Mouse (Mus musculus) neural tube, embryonic 14.5 days (tissue): ENCODE results near the gene Dusp18. TPM values are rescaled to one million over a fixed set of nuclear protein-coding genes. Genes with fewer than 3 reads are reported as not detected.

Source experiments
- ATAC-seq: fragments of 200-750 bp; cut with Nextera tagmentation; 2 replicates; pipeline ENCODE4 v1.8.0; 2017; ENCODE audit warnings: low read depth, mild to moderate bottlenecking, moderate TSS enrichment, moderate library complexity
- H3K27ac ChIP-seq: fragments of 300-500 bp; sonication (generic); 2 replicates; pipeline ENCODE4 v1.5.1; 2014; ENCODE audit warnings: low read depth, mild to moderate bottlenecking, control low read depth, low read length, moderate library complexity, mixed read lengths
- H3K27me3 ChIP-seq: fragments of 300-500 bp; sonication (generic); 2 replicates; pipeline ENCODE4 v1.6.1; 2014; ENCODE audit warnings: low read length; ENCODE audit not compliant: control insufficient read depth, insufficient read depth
- H3K36me3 ChIP-seq: fragments of 300-500 bp; sonication (generic); 2 replicates; pipeline ENCODE4 v1.6.1; 2014; ENCODE audit warnings: low read length, mixed read lengths; ENCODE audit not compliant: control insufficient read depth, insufficient read depth
- H3K4me1 ChIP-seq: fragments of 300-500 bp; sonication (generic); 2 replicates; pipeline ENCODE4 v1.6.1; 2014; ENCODE audit warnings: low read length; ENCODE audit not compliant: control insufficient read depth, insufficient read depth
- H3K4me2 ChIP-seq: fragments of 300-500 bp; sonication (generic); 2 replicates; pipeline ENCODE4 v1.6.1; 2014; ENCODE audit warnings: mild to moderate bottlenecking, low read depth, low read length, control low read depth
- H3K4me3 ChIP-seq: fragments of 300-500 bp; sonication (generic); 2 replicates; pipeline ENCODE4 v1.5.1; 2014; ENCODE audit warnings: low read depth, low read length, control low read depth, mixed read lengths
- H3K9ac ChIP-seq: fragments of 300-500 bp; sonication (generic); replicated peaks from 2 replicates; pipeline ENCODE4 v1.6.1; 2014; ENCODE audit warnings: low read depth, mild to moderate bottlenecking, control low read depth, low read length, mixed read lengths
- H3K9me3 ChIP-seq: fragments of 300-500 bp; sonication (generic); 2 replicates; pipeline ENCODE4 v1.6.1; 2016; ENCODE audit warnings: low read length; ENCODE audit not compliant: control insufficient read depth
- WGBS: fragments of 180-500 bp; shearing (Covaris S2); extraction: QIAGEN DNeasy Blood & Tissue Kit; methylation state at CpG from one replicate; pipeline ENCODE4 v1.1.7; 2014; 5-methylcytosine and 5-hydroxymethylcytosine counted together
- polyA plus RNA-seq: library from polyadenylated mRNA; unstranded; fragments of >200 nt; fragmentation: Nextera tagmentation; extraction: Ambion mirVana; gene quantifications from 2 replicates; pipeline ENCODE4 v1.2.1, GENCODE M21; 2014

Gene Dusp18
- polyA plus RNA-seq, 1 experiment from 2014 or later, result 27.8 TPM

DNA sequence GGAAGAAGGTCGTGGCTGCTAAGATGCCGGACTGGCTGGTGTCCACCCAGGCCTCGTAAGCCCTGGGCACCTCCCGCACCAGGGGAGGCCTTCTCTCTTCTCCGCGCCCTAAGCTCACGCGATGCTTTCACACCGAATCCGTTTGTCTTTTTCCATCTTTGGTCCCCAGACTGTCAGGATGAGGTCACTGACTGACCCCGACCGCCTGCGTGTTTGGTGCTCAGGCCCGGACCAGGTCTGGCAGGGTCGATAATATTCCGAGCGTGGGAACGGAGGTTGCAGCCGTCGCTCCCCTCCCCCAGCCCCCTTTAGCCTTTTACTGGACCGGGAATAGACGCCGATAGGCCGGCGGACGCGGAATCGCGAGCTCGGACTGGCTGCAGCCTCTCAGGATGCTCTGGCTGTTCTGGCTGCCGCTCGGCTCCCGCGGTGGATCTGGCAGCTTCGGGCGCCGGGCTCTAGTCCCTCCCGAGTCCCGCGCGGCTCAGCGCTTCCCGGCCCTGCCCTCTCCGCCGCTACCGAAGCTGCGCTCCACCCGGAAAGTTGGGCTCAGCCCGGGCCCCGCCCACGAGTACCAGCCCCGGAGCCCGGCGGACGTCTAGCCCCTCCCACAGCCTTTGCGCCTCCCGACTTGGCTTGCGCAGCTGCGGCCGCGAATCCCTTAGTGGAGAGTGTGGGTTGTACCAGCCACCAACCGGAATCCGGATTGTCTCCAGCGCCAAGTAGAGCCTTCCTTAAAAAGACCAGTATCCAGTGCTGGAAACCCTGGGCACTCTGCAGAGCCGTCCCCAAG, 18.5 kb downstream of the Dusp18 start:
- H3K36me3 ChIP-seq, result no peaks in the 10 kb centered on the region
- peaks cover 33% of the 10 kb centered on the region for H3K4me1 ChIP-seq
- H3K9me3 ChIP-seq, result no peaks in the 10 kb centered on the region
- H3K9ac ChIP-seq, result peak overlapping the region; percentile 66
- peak overlapping the region; percentile 93 for H3K4me2 ChIP-seq
- ATAC-seq, result peak; percentile 84
- under 1% methylated on average over 65 of the region's 65 CpGs for WGBS
- H3K27ac ChIP-seq, result peak overlapping the region; percentile 71
- peak overlapping the region; percentile 61 for H3K4me3 ChIP-seq
- H3K27me3 ChIP-seq, result no peaks in the 10 kb centered on the region

DNA sequence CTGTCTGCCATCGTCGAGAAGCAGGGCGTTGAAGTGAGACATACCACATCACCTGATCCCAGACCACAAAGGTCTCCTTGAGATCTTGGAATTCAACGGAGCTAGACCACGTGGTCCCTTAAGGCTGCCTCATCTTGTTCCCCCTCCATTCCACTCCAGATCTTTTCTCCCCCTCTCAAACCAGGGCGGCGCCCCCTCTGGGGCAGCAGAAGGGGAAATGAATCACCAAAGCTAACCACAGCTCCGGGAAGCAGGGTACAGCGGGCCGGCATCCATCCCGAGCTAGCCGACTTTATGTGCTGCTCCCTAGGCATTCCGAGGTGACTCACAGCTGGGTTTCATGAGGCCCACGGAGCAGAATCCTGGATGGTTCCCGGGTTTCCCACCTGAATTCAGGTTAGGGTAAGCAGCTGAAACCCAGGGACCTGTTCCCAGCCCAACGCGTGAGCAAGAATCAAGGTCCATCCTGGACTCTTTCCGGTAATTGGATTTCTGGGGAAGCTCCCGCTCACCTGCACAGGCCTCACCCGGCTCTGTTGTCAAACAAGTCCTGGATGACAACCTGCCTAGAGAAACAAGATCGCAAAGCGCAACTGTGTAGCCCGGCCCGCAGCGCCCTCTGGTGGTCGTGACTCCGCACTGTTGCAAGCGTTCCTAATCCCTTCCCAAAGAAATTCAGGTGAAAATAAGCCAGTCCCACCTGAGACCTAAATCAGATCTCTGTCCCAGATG, 19.2 kb downstream of the Dusp18 start, which contains the start of gene Slc35e4:
TSS of gene Slc35e4 (minus strand) at position 556 of the 732 bp plus-strand sequence.
- H3K27me3 ChIP-seq, result no peaks in the 10 kb centered on the region
- peak within 1 kb of the TSS; percentile 61 for H3K4me3 ChIP-seq
- WGBS, result under 1% methylated on average over 27 of the region's 28 CpGs
- peak within 1 kb of the TSS; percentile 93 for H3K4me2 ChIP-seq
- no peaks in the 10 kb centered on the region for H3K36me3 ChIP-seq
- H3K9me3 ChIP-seq, result no peaks in the 10 kb centered on the region
- peak within 1 kb of the TSS; percentile 66 for H3K9ac ChIP-seq
- peak; percentile 76 for ATAC-seq
- H3K4me1 ChIP-seq, result peaks cover 29% of the 10 kb centered on the region
- H3K27ac ChIP-seq, result peak within 1 kb of the TSS; percentile 71

GRCm38 (mm10) chr11:3918738-3919137, 23.7 kb downstream of the Dusp18 start:
- ATAC-seq, result no peak
- H3K4me3 ChIP-seq, result no peak overlapping the region
- no peak overlapping the region for H3K9ac ChIP-seq
- no peaks in the 10 kb centered on the region for H3K9me3 ChIP-seq
- H3K36me3 ChIP-seq, result no peaks in the 10 kb centered on the region; the same call in 1 of the 2 replicates
- H3K4me1 ChIP-seq, result no peaks in the 10 kb centered on the region
- no peak overlapping the region for H3K27ac ChIP-seq
- 49% methylated on average over 1 of the region's 1 CpGs for WGBS
- no peak overlapping the region for H3K4me2 ChIP-seq
- H3K27me3 ChIP-seq, result no peaks in the 10 kb centered on the region

DNA sequence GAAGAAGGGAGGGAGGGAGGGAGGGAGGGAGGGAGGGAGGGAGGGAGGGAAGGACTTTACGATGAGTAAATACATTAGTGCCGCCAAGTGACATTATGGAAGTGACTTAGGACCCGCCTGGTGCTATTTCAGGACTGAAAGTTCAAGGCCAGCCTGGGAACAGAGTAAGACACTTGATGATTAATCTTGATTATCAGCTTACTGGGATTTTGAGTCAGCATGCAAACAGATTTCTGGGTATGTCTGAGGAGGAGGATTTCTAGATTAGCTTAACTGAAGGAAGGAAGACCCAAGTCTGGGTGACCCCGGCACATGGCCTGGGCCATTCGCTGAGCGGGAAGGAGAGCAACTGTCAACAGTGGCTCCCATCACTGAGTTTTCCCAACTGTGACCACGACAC, 25.4 kb downstream of the Dusp18 start:
- WGBS, result 94% methylated on average over 7 of the region's 7 CpGs
- Histone ChIP-seq H3K27me3 (no peaks in the 10 kb centered on the region), H3K36me3 (no peaks in the 10 kb centered on the region; the same call in 1 of the 2 replicates), H3K4me2 (no peak overlapping the region), H3K9me3 (no peaks in the 10 kb centered on the region), H3K4me3 (no peak overlapping the region), H3K27ac (no peak overlapping the region), H3K4me1 (no peaks in the 10 kb centered on the region), H3K9ac (no peak overlapping the region)
- ATAC-seq, result no peak

DNA sequence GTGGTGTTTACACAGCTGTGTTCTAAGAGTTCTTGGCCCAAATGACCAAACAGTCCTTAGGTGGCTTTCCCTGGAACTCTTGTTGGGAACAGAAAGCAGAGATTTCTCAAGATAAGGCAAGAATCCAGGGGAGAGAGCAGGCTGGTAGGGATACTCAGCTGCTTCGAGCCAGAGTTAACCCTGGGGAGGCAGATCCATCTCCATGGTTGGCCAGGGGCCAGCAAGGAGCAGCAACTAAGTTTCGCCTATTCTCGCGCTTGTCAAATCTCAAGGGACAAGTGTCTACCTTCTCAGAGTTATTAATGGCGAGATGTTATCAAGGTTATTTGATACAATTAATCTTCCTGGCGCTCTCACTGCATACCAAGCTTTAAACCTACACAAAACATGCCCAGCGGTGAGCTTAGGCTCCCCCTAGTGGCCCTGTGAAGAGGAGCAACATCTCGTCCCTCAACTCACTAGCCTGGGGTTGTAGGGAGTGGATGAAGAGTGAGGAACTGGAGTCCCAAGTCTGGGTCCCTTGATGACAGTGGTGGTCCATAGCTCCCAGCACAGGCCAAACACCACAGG, 26.3 kb downstream of the Dusp18 start:
- Histone ChIP-seq H3K36me3 (no peaks in the 10 kb centered on the region; the same call in 1 of the 2 replicates), H3K27me3 (no peaks in the 10 kb centered on the region), H3K4me2 (no peak overlapping the region), H3K9ac (no peak overlapping the region), H3K4me3 (no peak overlapping the region), H3K27ac (no peak overlapping the region), H3K9me3 (no peaks in the 10 kb centered on the region), H3K4me1 (no peaks in the 10 kb centered on the region)
- WGBS, result 36% methylated on average over 8 of the region's 8 CpGs
- ATAC-seq, result 0 out of 2 replicates have a peak, but pooled peaks have one; percentile 46

GRCm38 (mm10) chr11:3922115-3922514, 27.1 kb downstream of the Dusp18 start:
- no peak overlapping the region for H3K27ac ChIP-seq
- H3K4me1 ChIP-seq, result no peaks in the 10 kb centered on the region
- H3K9ac ChIP-seq, result no peak overlapping the region
- WGBS, result 95% methylated on average over 9 of the region's 9 CpGs
- no peaks in the 10 kb centered on the region; the same call in 1 of the 2 replicates for H3K36me3 ChIP-seq
- no peaks in the 10 kb centered on the region for H3K9me3 ChIP-seq
- no peak overlapping the region for H3K4me3 ChIP-seq
- no peak for ATAC-seq
- H3K4me2 ChIP-seq, result no peak overlapping the region
- H3K27me3 ChIP-seq, result no peaks in the 10 kb centered on the region

- Histone ChIP-seq H3K36me3 (no peaks in the 10 kb centered on the region; the same call in 1 of the 2 replicates), H3K4me2 (no peak overlapping the region), H3K4me1 (no peaks in the 10 kb centered on the region), H3K4me3 (no peak overlapping the region), H3K27ac (no peak overlapping the region), H3K9me3 (no peaks in the 10 kb centered on the region), H3K9ac (no peak overlapping the region), H3K27me3 (no peaks in the 10 kb centered on the region)
- WGBS, result 94% methylated on average over 6 of the region's 6 CpGs
- no peak for ATAC-seq
Observed at GRCm38 (mm10) chr11:3922731-3923130, 27.7 kb downstream of the Dusp18 start.

- Histone ChIP-seq H3K4me3 (no peak overlapping the region), H3K4me1 (no peaks in the 10 kb centered on the region), H3K27me3 (no peaks in the 10 kb centered on the region), H3K27ac (no peak overlapping the region), H3K36me3 (no peaks in the 10 kb centered on the region; the same call in 1 of the 2 replicates), H3K4me2 (no peak overlapping the region), H3K9me3 (no peaks in the 10 kb centered on the region), H3K9ac (no peak overlapping the region)
- 94% methylated on average over 10 of the region's 10 CpGs for WGBS
- no peak for ATAC-seq
Observed at GRCm38 (mm10) chr11:3925916-3926315, 30.9 kb downstream of the Dusp18 start.
